Mouse (Mus musculus): ENCODE measurements around the gene Pak1. TPM values are rescaled to one million over a fixed set of nuclear protein-coding genes. Genes with fewer than 3 reads are reported as not detected.

Gene Pak1
- polyA plus RNA-seq, 1 experiment from 2014 or later = 120 TPM

- DNase-seq (ENCODE audit: low spot score, missing footprints) = no peak
- Histone ChIP-seq H3K9me3 (ENCODE audit: control insufficient read depth, low read length) (no peaks in the 10 kb centered on the region), H3K4me2 (no peak overlapping the region), H3K4me3 (ENCODE audit: low read depth, low read length) (no peak overlapping the region), H3K27me3 (ENCODE audit: control insufficient read depth, insufficient read depth, low read length) (no peaks in the 10 kb centered on the region), H3K36me3 (ENCODE audit: control insufficient read depth, insufficient read depth, low read length) (no peaks in the 10 kb centered on the region), H3K27ac (ENCODE audit: low read depth, low read length) (no peak overlapping the region), H3K9ac (ENCODE audit: low read length) (no peak overlapping the region), H3K4me1 (ENCODE audit: control insufficient read depth, insufficient read depth, low read length) (no peaks in the 10 kb centered on the region)
- 87% methylated on average over 3 of the region's 3 CpGs for WGBS
- ATAC-seq (ENCODE audit: low FRiP score) = no peak
These were observed 75.2 kb downstream of the Pak1 start for GRCm38 (mm10) chr7:97863512-97863911.

DNA sequence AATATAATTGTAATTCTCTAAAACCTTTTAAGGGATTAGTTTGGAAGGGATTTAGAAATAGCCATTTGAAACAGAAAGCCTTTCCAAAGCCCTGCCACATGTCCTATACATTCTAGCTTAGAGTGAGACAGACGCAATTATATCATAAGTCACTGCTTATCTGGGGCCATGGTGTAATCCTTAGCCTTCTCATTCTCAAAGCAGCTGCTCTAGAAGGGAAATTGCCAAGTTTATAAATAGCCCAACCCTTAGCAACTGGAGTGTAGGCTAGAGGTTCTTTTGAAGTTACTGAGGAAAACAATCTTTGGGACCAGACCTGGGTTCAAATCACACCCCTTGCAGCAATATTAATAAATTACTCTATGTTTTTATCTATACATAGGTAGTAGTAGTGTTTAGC, 76.2 kb downstream of the Pak1 start:
- no peak overlapping the region for H3K27ac ChIP-seq (ENCODE audit: low read depth, low read length)
- no peak for DNase-seq (ENCODE audit: low spot score, missing footprints)
- no peaks in the 10 kb centered on the region for H3K36me3 ChIP-seq (ENCODE audit: control insufficient read depth, insufficient read depth, low read length)
- H3K27me3 ChIP-seq (ENCODE audit: control insufficient read depth, insufficient read depth, low read length) = no peaks in the 10 kb centered on the region
- H3K9me3 ChIP-seq (ENCODE audit: control insufficient read depth, low read length) = no peaks in the 10 kb centered on the region
- no peaks in the 10 kb centered on the region for H3K4me1 ChIP-seq (ENCODE audit: control insufficient read depth, insufficient read depth, low read length)
- no peak overlapping the region for H3K9ac ChIP-seq (ENCODE audit: low read length)
- no peak overlapping the region for H3K4me3 ChIP-seq (ENCODE audit: low read depth, low read length)
- H3K4me2 ChIP-seq = no peak overlapping the region
- WGBS = 76% methylated on average over 1 of the region's 1 CpGs
- ATAC-seq (ENCODE audit: low FRiP score) = no peak

DNA sequence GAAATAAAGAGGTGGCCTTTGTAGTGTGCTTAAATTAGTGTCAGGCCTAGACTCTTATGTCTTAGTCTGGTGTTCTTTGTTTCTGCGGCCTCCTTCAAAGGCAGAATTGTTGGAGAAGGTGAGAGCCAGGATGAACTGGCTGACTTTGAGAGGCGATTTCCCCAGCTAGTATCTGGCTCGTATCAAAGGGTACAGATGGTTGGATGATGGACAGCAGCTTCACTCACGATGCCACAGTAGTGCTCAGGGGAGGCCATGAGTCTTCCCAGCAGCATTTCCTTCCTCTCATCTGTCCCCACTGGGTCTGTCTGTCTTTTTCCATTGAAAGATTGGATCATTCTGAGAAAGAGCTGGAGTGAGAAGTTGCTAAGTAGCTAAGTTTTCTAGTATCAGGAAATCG, 79.5 kb downstream of the Pak1 start:
- no peak for DNase-seq (ENCODE audit: low spot score, missing footprints)
- ATAC-seq (ENCODE audit: low FRiP score) = no peak
- no peaks in the 10 kb centered on the region for H3K36me3 ChIP-seq (ENCODE audit: control insufficient read depth, insufficient read depth, low read length)
- WGBS = 80% methylated on average over 5 of the region's 5 CpGs
- H3K4me1 ChIP-seq (ENCODE audit: control insufficient read depth, insufficient read depth, low read length) = no peaks in the 10 kb centered on the region
- no peak overlapping the region for H3K27ac ChIP-seq (ENCODE audit: low read depth, low read length)
- H3K4me3 ChIP-seq (ENCODE audit: low read depth, low read length) = no peak overlapping the region
- H3K9ac ChIP-seq (ENCODE audit: low read length) = no peak overlapping the region
- no peaks in the 10 kb centered on the region for H3K27me3 ChIP-seq (ENCODE audit: control insufficient read depth, insufficient read depth, low read length)
- no peaks in the 10 kb centered on the region for H3K9me3 ChIP-seq (ENCODE audit: control insufficient read depth, low read length)
- H3K4me2 ChIP-seq = no peak overlapping the region

DNA sequence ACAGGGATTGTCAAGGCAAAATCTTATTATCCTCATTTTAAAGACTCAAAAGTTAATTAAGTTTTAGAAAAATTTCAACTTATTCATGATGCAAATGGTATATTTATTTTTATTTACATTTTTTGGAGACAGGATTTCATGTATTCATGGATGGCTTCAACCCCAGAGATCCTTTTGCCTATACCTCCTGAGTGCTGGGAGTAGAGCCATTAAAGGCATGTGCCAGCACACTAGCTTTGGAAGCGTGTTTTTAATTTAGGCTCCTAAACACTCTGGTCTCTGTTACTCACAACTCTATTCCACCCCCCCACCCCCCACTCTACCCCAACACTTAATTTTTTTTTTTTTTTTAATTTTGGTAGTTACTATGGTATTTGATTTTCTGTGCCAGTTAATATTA, 80.4 kb downstream of the Pak1 start:
- 82% methylated on average over 1 of the region's 1 CpGs for WGBS
- Histone ChIP-seq H3K9ac (ENCODE audit: low read length) (no peak overlapping the region), H3K36me3 (ENCODE audit: control insufficient read depth, insufficient read depth, low read length) (no peaks in the 10 kb centered on the region), H3K27ac (ENCODE audit: low read depth, low read length) (no peak overlapping the region), H3K4me3 (ENCODE audit: low read depth, low read length) (no peak overlapping the region), H3K4me1 (ENCODE audit: control insufficient read depth, insufficient read depth, low read length) (no peaks in the 10 kb centered on the region), H3K27me3 (ENCODE audit: control insufficient read depth, insufficient read depth, low read length) (no peaks in the 10 kb centered on the region), H3K4me2 (no peak overlapping the region), H3K9me3 (ENCODE audit: control insufficient read depth, low read length) (no peaks in the 10 kb centered on the region)
- DNase-seq (ENCODE audit: low spot score, missing footprints) (no peak), ATAC-seq (ENCODE audit: low FRiP score) (no peak)

GRCm38 (mm10) chr7:97872396-97872795, 84.1 kb downstream of the Pak1 start:
- H3K4me2 ChIP-seq = no peak overlapping the region
- no peak overlapping the region for H3K27ac ChIP-seq (ENCODE audit: low read depth, low read length)
- 95% methylated on average over 4 of the region's 4 CpGs for WGBS
- DNase-seq (ENCODE audit: low spot score, missing footprints) (no peak), ATAC-seq (ENCODE audit: low FRiP score) (no peak)
- no peaks in the 10 kb centered on the region for H3K9me3 ChIP-seq (ENCODE audit: control insufficient read depth, low read length)
- H3K36me3 ChIP-seq (ENCODE audit: control insufficient read depth, insufficient read depth, low read length) = no peaks in the 10 kb centered on the region
- no peaks in the 10 kb centered on the region for H3K27me3 ChIP-seq (ENCODE audit: control insufficient read depth, insufficient read depth, low read length)
- no peak overlapping the region for H3K9ac ChIP-seq (ENCODE audit: low read length)
- no peaks in the 10 kb centered on the region for H3K4me1 ChIP-seq (ENCODE audit: control insufficient read depth, insufficient read depth, low read length)
- H3K4me3 ChIP-seq (ENCODE audit: low read depth, low read length) = no peak overlapping the region

GRCm38 (mm10) chr7:97873317-97873716, 85.0 kb downstream of the Pak1 start:
- H3K27ac ChIP-seq (ENCODE audit: low read depth, low read length) = no peak overlapping the region
- no peaks in the 10 kb centered on the region for H3K27me3 ChIP-seq (ENCODE audit: control insufficient read depth, insufficient read depth, low read length)
- H3K4me2 ChIP-seq = no peak overlapping the region

GRCm38 (mm10) chr7:97877846-97878538, 89.7 kb downstream of the Pak1 start:
- Histone ChIP-seq H3K9me3 (ENCODE audit: control insufficient read depth, low read length) (no peaks in the 10 kb centered on the region), H3K36me3 (ENCODE audit: control insufficient read depth, insufficient read depth, low read length) (no peaks in the 10 kb centered on the region), H3K9ac (ENCODE audit: low read length) (no peak overlapping the region), H3K4me1 (ENCODE audit: control insufficient read depth, insufficient read depth, low read length) (no peaks in the 10 kb centered on the region), H3K4me3 (ENCODE audit: low read depth, low read length) (no peak overlapping the region), H3K27me3 (ENCODE audit: control insufficient read depth, insufficient read depth, low read length) (no peaks in the 10 kb centered on the region), H3K27ac (ENCODE audit: low read depth, low read length) (no peak overlapping the region), H3K4me2 (no peak overlapping the region)
- WGBS = 87% methylated on average over 7 of the region's 7 CpGs
- DNase-seq (ENCODE audit: low spot score, missing footprints) = no peak
- ATAC-seq (ENCODE audit: low FRiP score) = no peak

More at GRCm38 (mm10) chr7:97873317-97873716, 85.0 kb downstream of the Pak1 start:
- Histone ChIP-seq H3K9me3 (ENCODE audit: control insufficient read depth, low read length) (no peaks in the 10 kb centered on the region), H3K9ac (ENCODE audit: low read length) (no peak overlapping the region), H3K4me1 (ENCODE audit: control insufficient read depth, insufficient read depth, low read length) (no peaks in the 10 kb centered on the region), H3K36me3 (ENCODE audit: control insufficient read depth, insufficient read depth, low read length) (no peaks in the 10 kb centered on the region), H3K4me3 (ENCODE audit: low read depth, low read length) (no peak overlapping the region)
- ATAC-seq (ENCODE audit: low FRiP score) (no peak), DNase-seq (ENCODE audit: low spot score, missing footprints) (no peak)

GRCm38 (mm10) chr7:97911646-97912045, 123.3 kb downstream of the Pak1 start:
- Histone ChIP-seq H3K4me2 (no peak overlapping the region), H3K9me3 (ENCODE audit: control insufficient read depth, low read length) (no peaks in the 10 kb centered on the region), H3K27me3 (ENCODE audit: control insufficient read depth, insufficient read depth, low read length) (no peaks in the 10 kb centered on the region), H3K4me1 (ENCODE audit: control insufficient read depth, insufficient read depth, low read length) (no peaks in the 10 kb centered on the region), H3K36me3 (ENCODE audit: control insufficient read depth, insufficient read depth, low read length) (peaks cover 8% of the 10 kb centered on the region), H3K27ac (ENCODE audit: low read depth, low read length) (no peak overlapping the region), H3K9ac (ENCODE audit: low read length) (no peak overlapping the region), H3K4me3 (ENCODE audit: low read depth, low read length) (no peak overlapping the region)
- 90% methylated on average over 3 of the region's 3 CpGs for WGBS
- ATAC-seq (ENCODE audit: low FRiP score) (no peak), DNase-seq (ENCODE audit: low spot score, missing footprints) (peak; percentile 57)

- H3K27ac ChIP-seq (ENCODE audit: low read depth, low read length) = no peak overlapping the region
- H3K27me3 ChIP-seq (ENCODE audit: control insufficient read depth, insufficient read depth, low read length) = no peaks in the 10 kb centered on the region
- DNase-seq (ENCODE audit: low spot score, missing footprints) (no peak), ATAC-seq (ENCODE audit: low FRiP score) (no peak)
- no peak overlapping the region for H3K9ac ChIP-seq (ENCODE audit: low read length)
- H3K4me1 ChIP-seq (ENCODE audit: control insufficient read depth, insufficient read depth, low read length) = no peaks in the 10 kb centered on the region
- no peaks in the 10 kb centered on the region for H3K9me3 ChIP-seq (ENCODE audit: control insufficient read depth, low read length)
- no peak overlapping the region for H3K4me2 ChIP-seq
- no peak overlapping the region for H3K4me3 ChIP-seq (ENCODE audit: low read depth, low read length)
- WGBS = 94% methylated on average over 2 of the region's 2 CpGs
- H3K36me3 ChIP-seq (ENCODE audit: control insufficient read depth, insufficient read depth, low read length) = peaks cover 4% of the 10 kb centered on the region; the same call in 1 of the 2 replicates
These were observed 126.6 kb downstream of the Pak1 start for GRCm38 (mm10) chr7:97914833-97915516.
